Mouse (Mus musculus) embryo, embryonic 10.5 days (tissue): ENCODE measurements around the gene Maz.

ENCODE experiments used
- DNase-seq: peaks from one replicate; pipeline ENCODE4 v3.0.0-alpha.2; 2015; ENCODE audit warnings: low spot score

The Maz gene

DNA sequence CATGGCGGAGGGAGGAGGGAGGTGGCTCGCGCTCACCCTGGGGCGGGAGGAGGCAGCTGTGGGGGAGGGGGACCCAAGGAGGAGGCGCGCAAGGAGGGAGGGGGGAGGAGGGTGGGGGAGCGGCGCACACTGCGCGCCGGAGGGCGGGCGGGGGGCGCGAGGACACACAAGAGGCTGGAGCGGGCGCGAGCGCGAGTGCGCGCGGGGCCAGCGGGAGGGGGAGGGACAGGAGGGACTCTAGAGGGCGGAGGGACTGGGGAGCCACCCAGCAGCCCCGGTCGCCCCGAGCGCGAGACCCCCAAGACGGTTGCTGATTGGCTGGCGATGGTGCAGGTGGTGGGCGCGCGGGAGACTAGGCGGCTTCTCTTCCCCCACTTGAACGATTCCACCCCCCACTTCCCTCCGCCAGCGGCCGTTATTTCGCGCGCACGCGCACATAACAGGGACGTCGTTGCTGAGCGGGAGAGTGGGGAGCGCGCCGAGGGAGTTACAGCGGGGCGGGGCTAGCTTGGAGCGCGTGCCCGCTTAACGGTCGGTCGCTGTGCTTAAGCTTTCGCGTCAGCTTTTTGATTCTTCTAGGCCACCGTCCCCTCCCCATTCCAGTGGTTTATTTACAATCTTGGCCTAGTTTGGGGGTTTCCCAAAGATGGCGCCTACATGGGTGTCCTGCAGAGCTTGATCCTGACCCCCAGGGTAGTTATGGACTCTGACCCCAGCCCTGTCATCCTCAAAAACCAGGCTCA is at the start of gene Maz:
Maz (minus strand) TSS at position 54 of the 743 bp plus-strand sequence.
- peak; percentile 100 for DNase-seq

DNA sequence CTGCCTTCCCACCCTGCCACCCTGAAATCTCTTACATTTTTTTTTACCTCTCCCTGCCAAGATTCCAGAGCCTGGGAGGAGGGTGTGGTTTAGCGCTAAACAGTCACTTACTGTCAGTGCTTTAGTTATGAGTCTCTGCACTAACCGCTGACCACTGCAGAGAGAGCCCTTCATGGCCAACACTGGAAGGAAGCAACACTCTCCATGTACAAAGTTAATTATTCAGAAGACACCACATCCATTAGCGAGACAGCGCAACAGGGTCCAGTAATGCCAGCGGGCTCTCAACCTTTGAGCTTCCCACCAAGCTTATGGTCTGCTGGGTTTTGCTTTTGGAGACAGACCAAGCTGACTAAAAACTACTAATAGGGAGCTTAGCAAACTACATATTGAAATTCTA is 49.4 kb upstream of the Maz start:
- DNase-seq, result no peak

DNA sequence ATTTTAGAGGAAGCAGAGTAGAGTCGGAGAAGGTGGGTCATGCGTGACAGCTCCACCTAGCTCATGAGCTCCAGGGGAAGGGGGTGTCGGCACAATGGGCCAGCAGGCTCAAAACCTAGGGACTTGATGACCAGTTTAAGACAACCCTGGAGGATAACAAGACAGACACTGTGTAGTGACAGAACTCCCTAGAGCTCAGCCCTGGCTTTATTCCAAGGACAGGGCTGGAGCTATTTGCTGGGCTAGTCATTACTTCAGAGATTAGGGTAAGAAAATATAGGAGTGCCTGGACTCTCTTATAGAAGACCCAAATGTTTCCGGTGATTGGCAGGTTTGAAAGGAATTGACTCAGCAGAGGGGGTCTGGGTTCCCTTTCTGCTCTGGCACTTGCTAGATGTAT is 46.4 kb upstream of the Maz start:
- no peak for DNase-seq

DNA sequence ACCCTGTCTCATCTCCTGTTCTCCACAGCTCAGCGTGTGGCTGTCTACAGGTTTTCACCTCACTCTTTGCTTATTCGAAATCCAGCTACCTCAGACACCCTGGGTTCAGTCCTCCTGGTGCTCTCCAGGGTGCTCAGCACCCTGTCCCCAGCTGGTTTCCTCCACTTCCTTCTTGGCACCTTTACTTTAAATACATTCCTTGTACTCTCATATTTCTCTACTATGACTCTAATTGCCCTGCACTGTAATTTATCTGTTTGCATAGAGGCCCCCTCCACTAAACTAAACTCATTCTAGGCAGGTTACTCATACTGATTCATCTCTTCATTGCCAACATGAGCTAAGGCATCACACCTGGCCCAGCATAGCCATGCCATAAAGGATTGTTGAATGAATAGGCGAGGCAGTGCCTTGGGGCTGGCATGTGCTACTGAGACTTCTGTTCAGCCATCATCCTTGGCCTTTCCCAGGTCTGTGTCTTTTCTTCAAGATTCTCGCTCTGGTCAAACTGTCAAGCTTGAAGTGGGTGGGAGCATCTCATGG is 44.1 kb upstream of the Maz start:
- DNase-seq, result no peak

DNA sequence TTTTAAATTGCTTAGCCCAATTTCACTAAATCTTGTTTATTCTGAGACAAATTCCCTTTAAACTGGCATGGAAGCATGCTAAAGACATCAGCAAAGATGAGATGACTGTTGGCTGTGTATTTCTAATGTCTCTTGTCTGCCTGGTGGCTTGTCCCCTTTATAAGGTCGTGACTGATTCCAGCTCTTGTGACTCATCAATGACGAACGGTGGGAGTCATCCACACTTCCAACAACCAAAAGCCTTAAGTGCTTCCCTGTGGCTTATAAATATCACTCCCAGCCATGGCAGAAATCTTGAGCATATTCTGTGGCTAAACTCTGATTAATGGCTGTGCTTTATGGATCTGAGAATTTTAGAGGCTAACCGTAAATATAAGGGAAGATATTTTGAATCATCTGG is 39.5 kb upstream of the Maz start:
- no peak for DNase-seq

- DNase-seq, result no peak
Observed at GRCm38 (mm10) chr7:127065538-127065937, 38.7 kb upstream of the Maz start.

GRCm38 (mm10) chr7:127055026-127055585 is 28.3 kb upstream of the Maz start:
- DNase-seq, result no peak

- peak; percentile 97 for DNase-seq
Observed at GRCm38 (mm10) chr7:127041851-127042672, 15.2 kb upstream of the Maz start, which contains the start of gene Kif22. Kif22 (minus strand) TSS chr7:127042471.

DNA sequence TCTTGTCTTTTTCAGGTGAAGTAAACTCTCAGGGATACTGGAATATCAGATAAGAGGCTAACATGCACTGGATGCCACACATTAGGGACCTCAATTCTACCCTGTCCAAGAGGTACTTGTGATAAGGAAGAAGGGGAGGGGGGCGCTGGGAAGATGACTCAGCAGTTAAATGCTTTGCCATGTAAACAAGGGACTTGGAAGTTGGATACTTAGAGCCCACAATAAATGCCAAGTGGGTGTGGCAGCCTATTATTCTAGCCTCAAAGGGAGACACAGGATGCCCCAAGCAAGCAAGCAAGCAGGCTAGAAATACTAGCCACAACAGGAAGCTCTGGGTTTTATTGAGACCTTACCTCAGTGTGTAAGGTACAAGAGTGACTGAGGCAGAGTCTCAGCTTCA is 4.4 kb upstream of the Maz start:
- DNase-seq, result no peak

DNA sequence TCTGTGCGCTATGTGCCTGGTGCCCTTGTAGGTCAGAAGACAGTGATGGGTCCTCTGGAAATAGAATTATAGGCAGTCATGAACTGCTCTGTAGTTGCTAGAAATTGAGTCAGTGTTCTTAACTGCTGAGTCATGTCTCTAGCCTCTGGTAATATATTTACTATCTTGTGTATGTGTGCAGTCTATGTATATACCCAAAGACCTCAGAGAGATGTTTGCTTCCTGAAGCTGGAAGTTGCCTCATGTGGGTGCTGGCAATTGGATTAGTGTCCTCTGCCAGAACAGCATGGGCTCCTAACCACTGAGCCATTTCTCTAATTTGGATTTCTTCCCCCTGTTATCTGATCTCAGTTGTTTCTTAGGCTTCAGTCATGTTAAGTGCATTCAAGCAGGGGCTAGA is 3.3 kb upstream of the Maz start:
- DNase-seq, result no peak

DNA sequence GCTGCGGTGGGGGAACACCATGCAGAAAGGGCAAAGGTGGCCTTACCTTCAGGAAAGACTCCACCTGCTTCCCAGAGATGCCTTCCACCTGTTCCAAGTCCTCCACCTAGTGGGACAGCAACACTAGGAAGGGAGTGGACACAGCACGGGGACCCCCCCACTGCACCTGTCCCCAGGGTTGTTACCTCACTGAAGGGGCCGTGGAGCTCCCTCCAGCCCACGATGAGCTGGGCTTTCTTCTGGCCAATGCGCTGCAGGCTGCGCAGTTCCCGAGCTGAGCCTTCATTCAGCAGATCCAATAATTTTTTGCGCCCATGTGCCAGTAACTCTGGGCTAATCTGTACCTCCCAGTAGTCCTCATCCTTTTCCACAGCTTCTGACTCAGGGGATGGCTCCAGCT is 1.0 kb upstream of the Maz start:
- no peak for DNase-seq

GRCm38 (mm10) chr7:127026616-127026983 is 237 bp downstream of the Maz start:
- no peak for DNase-seq

DNA sequence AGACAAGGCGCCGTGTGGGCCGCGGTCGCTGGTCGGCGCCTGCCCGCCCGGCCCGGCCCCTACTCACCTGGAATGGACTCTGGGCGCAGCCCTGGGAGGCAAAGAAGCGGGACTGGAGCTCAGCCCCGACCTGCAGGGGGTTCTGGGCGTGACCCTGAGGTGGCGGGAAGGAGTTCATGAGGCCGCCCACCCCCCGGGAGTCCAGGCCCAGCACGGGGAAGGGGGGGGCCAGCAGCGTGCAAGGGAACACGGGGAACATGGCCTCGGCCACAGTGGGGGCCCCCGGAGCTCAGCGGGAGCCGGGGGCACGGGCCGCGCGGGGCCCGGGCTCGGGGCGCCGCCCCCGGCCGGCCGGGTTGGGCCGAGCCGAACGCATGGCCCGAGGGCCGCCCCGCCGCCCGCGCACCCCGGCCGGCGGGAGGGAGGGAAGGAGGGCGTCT is 656 bp downstream of the Maz start:
- peak; percentile 80 for DNase-seq

DNA sequence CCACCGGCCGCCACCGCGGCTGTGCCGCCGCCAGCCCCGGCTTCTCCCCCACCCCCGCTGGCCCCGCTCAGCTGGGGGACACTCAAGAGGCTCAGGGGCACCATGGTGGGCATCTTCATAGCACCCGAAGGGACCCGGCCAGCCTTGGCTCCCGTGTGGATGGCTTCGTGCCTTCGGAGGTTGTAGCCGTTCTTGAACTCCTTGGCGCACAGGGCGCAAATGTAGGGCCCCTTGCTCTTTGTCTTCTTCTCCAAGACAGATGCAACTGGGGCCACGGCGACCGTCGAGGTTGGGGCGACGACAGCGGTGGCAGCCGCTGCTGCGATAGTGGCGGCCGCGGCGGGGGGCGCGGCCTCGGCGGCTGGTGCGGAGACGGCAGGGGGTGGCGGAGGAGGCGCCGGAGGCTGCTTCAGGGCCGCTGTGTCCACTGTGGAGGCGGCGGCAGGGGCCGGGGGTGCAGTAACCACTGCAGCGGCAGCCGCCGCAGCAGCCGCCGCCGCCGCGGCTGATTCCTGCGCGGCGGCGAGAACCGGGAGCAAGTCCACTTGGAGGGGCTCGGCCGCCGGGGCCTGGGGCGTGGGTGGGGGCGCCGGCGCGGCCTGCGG is 1.2 kb downstream of the Maz start:
- DNase-seq, result no peak

DNA sequence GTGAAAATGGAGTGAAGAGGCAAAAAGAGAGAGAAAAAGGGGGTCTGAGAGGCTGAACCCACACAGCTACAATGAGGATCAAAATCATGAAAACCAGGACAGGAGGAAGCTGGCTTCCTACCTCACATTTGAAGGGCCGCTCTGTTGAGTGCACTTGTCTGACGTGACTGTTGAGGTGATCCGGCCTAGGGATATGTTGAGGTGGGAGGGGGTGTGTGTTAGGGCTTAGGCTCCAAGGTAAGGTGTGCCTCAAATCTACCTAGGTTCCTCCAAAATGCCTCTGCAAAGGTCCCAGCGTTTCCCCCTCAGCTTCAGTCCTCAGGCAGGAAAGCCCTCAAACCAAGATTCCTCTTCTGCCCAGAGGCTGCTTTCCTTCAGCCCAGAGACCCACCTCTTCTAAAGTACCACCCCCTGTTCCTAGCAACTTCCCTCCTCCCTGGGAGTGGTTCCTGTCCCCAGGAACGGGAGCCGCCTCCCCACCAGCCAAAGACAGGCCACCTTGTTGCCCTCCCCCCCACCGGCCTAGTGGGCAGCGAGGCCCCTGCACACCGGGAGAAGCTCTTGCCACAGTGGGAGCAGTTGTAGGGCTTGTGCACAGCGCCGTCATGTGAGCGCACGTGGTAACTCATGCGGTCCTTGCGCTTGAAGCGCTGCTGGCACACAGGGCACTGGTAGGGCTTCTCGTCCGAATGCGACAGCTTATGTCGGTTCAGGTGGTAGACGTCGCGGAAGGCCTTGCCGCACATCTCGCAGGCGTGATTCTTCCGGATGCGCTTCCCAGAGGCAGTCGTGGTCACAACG is 1.9 kb downstream of the Maz start:
- DNase-seq, result peak; percentile 85

GRCm38 (mm10) chr7:127023896-127024690 is 2.7 kb downstream of the Maz start:
- no peak for DNase-seq

GRCm38 (mm10) chr7:127023272-127023691 is 3.6 kb downstream of the Maz start:
- no peak for DNase-seq

GRCm38 (mm10) chr7:127022528-127023271 is 4.1 kb downstream of the Maz start:
- no peak for DNase-seq

GRCm38 (mm10) chr7:127021563-127022527 is 5.0 kb downstream of the Maz start:
- DNase-seq, result peak; percentile 53
